Mouse (Mus musculus) brain, embryonic 18.5 days (tissue): ENCODE data around the gene Olfr472.
"Not testable (repeated sequence)": the region's sequence is repeated elsewhere in the genome, so short reads cannot be mapped to it uniquely, and the experiment has no call there.

ENCODE experiments used
- DNase-seq: peaks from one replicate; pipeline ENCODE4 v3.0.0-alpha.2; 2012; ENCODE audit warnings: low read depth, low spot score

The Olfr472 gene

DNA sequence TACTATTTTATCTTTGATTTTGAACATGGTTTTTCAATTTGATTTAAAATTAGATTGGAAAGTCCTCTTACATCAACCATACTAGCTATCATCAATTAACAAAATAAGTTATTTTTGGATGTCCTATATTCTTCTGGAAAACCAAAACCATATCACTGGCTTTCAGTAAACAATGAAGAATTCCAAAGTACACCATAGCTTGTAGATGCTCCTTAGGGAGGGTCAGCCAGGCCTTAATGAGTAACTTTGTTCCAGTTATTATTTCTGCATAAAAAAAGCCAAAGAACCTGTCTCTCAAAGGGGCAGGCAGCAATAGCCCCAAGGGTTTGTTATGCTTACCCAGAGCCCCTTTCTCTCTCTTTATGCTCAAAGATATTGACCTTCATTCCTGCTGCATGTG lies at the start of gene Olfr472:
Olfr472 (plus strand) TSS at position 301 of the 400 bp plus-strand sequence.
- DNase-seq: no peak

DNA sequence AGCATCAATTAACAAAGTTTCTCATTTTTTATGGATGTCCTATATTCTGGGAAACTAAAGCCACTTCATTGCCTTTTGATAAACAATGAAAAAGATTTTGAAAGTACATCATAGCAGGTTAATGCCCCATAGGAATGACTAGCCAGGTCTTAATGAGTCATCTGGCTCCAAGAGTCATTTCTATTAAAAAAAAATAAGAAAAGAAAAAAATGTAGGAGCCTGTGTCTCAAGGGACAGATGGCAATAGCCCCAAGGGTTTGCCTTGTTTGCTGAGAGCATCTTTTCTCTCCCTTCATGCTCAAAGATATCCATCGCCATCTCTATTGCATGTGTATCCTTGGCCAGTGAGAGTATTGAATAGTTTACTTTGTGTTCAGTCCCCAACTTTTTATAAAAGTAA lies 32.4 kb downstream of the Olfr472 start, which contains the start of gene Olfr473:
Olfr473 (plus strand) TSS at position 301 of the 400 bp plus-strand sequence.
- no peak for DNase-seq

DNA sequence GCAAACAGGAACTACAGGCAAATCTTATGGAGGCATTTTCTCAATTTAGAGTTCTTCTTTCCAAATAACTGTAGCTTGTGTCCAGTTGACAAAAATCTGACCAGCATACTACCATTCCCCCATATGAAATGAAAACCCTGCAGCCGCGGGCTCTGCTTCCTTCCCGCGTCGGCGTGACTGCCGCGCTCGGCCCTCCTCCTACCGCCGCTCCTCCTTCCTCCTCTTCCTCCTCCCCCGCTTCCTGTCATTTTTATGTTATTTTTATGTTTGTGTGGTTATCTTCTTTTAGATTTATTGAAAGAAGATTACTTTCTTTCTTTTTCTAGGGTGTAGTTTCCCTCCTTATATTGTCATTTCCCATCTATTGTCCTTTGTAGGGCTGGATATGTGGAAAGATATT lies 54.8 kb downstream of the Olfr472 start:
- DNase-seq: not testable (repeated sequence)

DNA sequence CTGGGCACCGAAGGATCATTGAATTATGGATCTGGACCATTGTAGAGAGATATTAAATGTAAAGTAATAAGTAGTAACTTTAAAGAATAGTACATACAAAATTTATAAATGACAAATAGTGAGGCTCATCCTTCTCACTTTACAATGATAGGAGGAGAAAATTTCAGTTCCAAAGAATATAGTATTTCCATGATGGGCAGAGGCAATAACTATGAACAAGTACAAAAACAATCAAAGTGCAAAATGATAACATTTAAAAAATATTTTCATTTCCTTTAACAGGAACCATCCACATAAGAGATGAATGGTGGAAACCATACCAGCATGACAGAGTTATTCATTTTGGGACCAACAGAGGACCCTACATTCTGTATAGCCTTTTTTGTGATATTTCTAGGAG lies 56.6 kb downstream of the Olfr472 start, which contains the start of gene Olfr474:
Olfr474 (plus strand) TSS at position 301 of the 400 bp plus-strand sequence.
- no peak for DNase-seq
